Mouse (Mus musculus) hindbrain, postnatal 0 days (tissue): ENCODE results near the gene Wdr75. TPM values are rescaled to one million over a fixed set of nuclear protein-coding genes. Genes with fewer than 3 reads are reported as not detected.

Experiments
- ATAC-seq: fragments of 200-750 bp; cut with Nextera tagmentation; 2 replicates; pipeline ENCODE4 v1.8.0; 2017; ENCODE audit warnings: mild to moderate bottlenecking, moderate TSS enrichment, moderate library complexity
- DNase-seq: peaks from one replicate; pipeline ENCODE4 v3.0.0-alpha.2; 2015; ENCODE audit warnings: low spot score
- H3K27ac ChIP-seq: fragments of 300-500 bp; sonication (generic); 2 replicates; pipeline ENCODE4 v1.5.1; 2014; ENCODE audit warnings: mild to moderate bottlenecking
- H3K27me3 ChIP-seq: fragments of 300-500 bp; sonication (generic); 2 replicates; pipeline ENCODE4 v1.6.1; 2014; ENCODE audit warnings: low read length, mixed read lengths; ENCODE audit not compliant: insufficient read depth
- H3K36me3 ChIP-seq: fragments of 300-500 bp; sonication (generic); 2 replicates; pipeline ENCODE4 v1.6.1; 2014; ENCODE audit warnings: low read length, mixed read lengths; ENCODE audit not compliant: insufficient read depth
- H3K4me1 ChIP-seq: fragments of 300-500 bp; sonication (generic); 2 replicates; pipeline ENCODE4 v1.6.1; 2014; ENCODE audit warnings: antibody characterized with exemption, low read length, mixed read lengths; ENCODE audit not compliant: insufficient read depth
- H3K4me2 ChIP-seq: fragments of 300-500 bp; sonication (generic); 2 replicates; pipeline ENCODE4 v1.6.1; 2014; ENCODE audit warnings: low read depth, mild to moderate bottlenecking, low read length, moderate library complexity, mixed read lengths
- H3K4me3 ChIP-seq: fragments of 300-500 bp; sonication (generic); 2 replicates; pipeline ENCODE4 v1.5.1; 2014; ENCODE audit warnings: low read length
- H3K9ac ChIP-seq: fragments of 300-500 bp; sonication (generic); replicated peaks from 2 replicates; pipeline ENCODE4 v1.6.1; 2014; ENCODE audit warnings: mild to moderate bottlenecking, low read length, moderate library complexity, mixed read lengths
- H3K9me3 ChIP-seq: fragments of 300-500 bp; sonication (generic); 2 replicates; pipeline ENCODE4 v1.6.1; 2016; ENCODE audit warnings: low read length, mixed read lengths
- CTCF ChIP-seq: IDR thresholded peaks from 2 replicates; pipeline ENCODE4 v1.5.1; 2016; ENCODE audit warnings: antibody characterized with exemption, control low read depth, low read depth
- WGBS: fragments of 180-500 bp; shearing (Covaris S2); extraction: QIAGEN DNeasy Blood & Tissue Kit; methylation state at CpG from one replicate; pipeline ENCODE4 v1.1.7; 2014; 5-methylcytosine and 5-hydroxymethylcytosine counted together
- polyA plus RNA-seq: library from polyadenylated mRNA; unstranded; fragments of >200 nt; fragmentation: Nextera tagmentation; extraction: Ambion mirVana; gene quantifications from 2 replicates; pipeline ENCODE4 v1.2.1, GENCODE M21; 2015
- total RNA-seq: library from RNA; depleted of rRNA; stranded (reverse); fragments of >200 nt; gene quantifications from 2 replicates; pipeline ENCODE4 v1.2.3, GENCODE M21; 2014; rRNA removed

The Wdr75 gene
- total and polyA plus RNA-seq, 2 experiments from 2014 or later, result 41.3 to 336 TPM

DNA sequence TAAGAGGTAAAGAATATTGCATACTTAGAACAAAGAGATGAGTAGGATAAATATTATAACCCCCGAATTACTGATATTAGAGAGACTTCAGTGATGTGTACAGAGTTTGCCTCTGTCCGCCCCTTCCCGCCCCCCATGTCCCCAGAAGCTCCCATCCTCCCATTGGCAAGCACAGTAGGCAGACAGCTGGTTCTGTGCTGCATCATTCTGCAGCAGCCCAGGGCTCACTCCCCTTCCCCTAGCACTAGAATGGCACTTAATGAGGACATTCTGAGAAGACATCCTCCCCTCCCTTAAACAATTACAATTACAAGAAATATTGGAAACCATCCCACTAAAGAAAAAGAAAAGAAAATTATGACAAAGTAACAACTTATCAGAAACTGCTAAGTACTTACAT is 68.7 kb downstream of the Wdr75 start:
- no peak for ATAC-seq
- no peak for TF ChIP-seq CTCF
- no peak overlapping the region for H3K9ac ChIP-seq
- no peak for DNase-seq
- no peak overlapping the region for H3K27ac ChIP-seq
- H3K27me3 ChIP-seq, result no peaks in the 10 kb centered on the region
- no peaks in the 10 kb centered on the region for H3K4me1 ChIP-seq
- no peaks in the 10 kb centered on the region for H3K36me3 ChIP-seq
- no peak overlapping the region for H3K4me2 ChIP-seq
- H3K4me3 ChIP-seq, result no peak overlapping the region
- no peaks in the 10 kb centered on the region for H3K9me3 ChIP-seq
- 95% methylated on average over 3 of the region's 3 CpGs for whole genome bisulfite sequencing

GRCm38 (mm10) chr1:45864564-45865014 is 69.6 kb downstream of the Wdr75 start:
- H3K4me3 ChIP-seq, result no peak overlapping the region
- no peak for TF ChIP-seq CTCF
- WGBS, result 62% methylated on average over 4 of the region's 4 CpGs
- H3K9me3 ChIP-seq, result no peaks in the 10 kb centered on the region
- DNase-seq (no peak), ATAC-seq (no peak)
- H3K27me3 ChIP-seq, result no peaks in the 10 kb centered on the region
- H3K36me3 ChIP-seq, result no peaks in the 10 kb centered on the region
- no peak overlapping the region for H3K9ac ChIP-seq
- H3K27ac ChIP-seq, result no peak overlapping the region
- H3K4me1 ChIP-seq, result no peaks in the 10 kb centered on the region
- H3K4me2 ChIP-seq, result no peak overlapping the region

DNA sequence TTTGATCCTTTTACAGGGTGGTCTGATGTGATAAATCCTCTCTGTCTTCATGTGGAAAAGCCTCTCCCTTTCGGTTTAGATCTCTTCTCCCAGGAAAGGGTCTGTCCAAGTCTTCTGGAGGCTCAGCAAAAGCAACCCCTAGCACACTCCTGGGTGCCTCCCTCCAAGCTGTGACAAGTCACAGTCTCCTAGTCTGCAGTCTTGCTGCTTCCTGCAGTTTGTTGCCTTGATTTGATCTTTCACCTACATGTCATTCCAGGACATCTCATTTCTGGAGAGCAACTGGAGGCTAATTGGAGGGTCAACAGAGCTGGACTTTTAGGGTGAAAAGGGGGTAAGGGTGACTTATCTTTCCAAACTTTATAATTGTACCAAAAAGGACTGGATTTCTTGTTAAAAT is 70.3 kb downstream of the Wdr75 start:
- WGBS, result 55% methylated on average over 1 of the region's 1 CpGs
- no peak for DNase-seq
- Histone ChIP-seq H3K4me1 (no peaks in the 10 kb centered on the region), H3K27me3 (no peaks in the 10 kb centered on the region), H3K27ac (no peak overlapping the region), H3K9me3 (no peaks in the 10 kb centered on the region), H3K4me2 (no peak overlapping the region), H3K9ac (no peak overlapping the region), H3K4me3 (no peak overlapping the region), H3K36me3 (no peaks in the 10 kb centered on the region)
- TF ChIP-seq CTCF, result no peak
- ATAC-seq, result no peak

DNA sequence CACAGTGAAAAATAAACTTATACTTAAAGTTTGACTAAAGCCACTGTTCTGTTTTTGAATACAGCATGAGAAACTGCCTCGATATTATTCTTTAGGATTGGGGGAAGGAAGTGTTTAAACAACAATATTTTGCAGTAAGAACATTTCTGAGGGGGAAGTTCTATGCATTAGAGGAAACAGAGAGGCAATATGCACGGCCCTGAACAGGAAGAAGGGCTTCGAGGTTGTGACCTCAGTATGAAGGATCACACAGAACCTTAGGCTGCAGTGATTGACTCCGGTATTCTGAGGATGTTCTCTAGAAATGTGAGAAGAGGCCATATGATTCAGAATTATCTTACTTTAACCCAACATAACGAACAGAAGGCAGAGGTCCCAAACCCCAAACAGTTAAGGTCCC is 70.8 kb downstream of the Wdr75 start:
- ATAC-seq (no peak), DNase-seq (no peak)
- Histone ChIP-seq H3K4me1 (no peaks in the 10 kb centered on the region), H3K4me3 (no peak overlapping the region), H3K27me3 (no peaks in the 10 kb centered on the region), H3K27ac (no peak overlapping the region), H3K9ac (no peak overlapping the region), H3K4me2 (no peak overlapping the region), H3K36me3 (no peaks in the 10 kb centered on the region), H3K9me3 (no peaks in the 10 kb centered on the region)
- TF ChIP-seq CTCF, result no peak
- WGBS, result 79% methylated on average over 5 of the region's 5 CpGs

DNA sequence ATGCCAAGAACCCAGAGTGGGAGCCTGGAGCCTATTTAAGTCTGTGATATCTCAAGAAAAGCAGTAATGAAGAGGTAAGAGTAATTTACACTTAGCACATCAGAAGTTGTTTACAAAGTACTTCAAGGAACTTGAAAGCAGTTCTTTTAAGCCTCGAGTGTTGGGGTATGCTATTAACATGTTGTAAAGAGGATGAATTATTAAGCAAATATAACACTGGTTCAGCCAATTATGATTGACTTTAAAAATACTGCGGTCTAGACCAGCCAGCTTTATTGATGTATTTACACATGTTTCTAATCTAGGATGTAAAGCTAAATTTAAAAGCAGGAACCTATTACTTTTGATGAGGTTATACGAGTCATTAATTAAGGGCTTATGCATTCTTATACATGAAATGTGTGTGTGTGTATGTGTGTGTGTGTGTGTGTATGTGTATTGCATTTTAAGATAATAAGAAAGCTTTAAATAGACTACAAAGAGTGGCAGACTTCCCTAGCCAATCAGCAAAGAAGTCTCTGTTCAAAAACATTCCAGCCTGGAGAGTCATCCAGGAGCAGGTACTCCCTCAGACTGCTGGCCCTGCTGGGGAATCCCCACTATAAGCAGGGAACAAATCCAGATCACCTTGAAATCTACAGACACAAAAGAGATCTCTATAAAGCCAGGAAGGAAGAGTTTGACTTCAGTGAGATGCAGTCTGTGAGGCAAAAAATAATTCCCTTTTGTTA is 71.5 kb downstream of the Wdr75 start:
- WGBS, result 77% methylated on average over 3 of the region's 3 CpGs
- no peak for DNase-seq
- Histone ChIP-seq H3K4me3 (no peak overlapping the region), H3K27me3 (no peaks in the 10 kb centered on the region), H3K4me2 (no peak overlapping the region), H3K27ac (no peak overlapping the region), H3K9ac (no peak overlapping the region), H3K4me1 (no peaks in the 10 kb centered on the region), H3K36me3 (no peaks in the 10 kb centered on the region), H3K9me3 (no peaks in the 10 kb centered on the region)
- ATAC-seq, result no peak
- no peak for TF ChIP-seq CTCF

DNA sequence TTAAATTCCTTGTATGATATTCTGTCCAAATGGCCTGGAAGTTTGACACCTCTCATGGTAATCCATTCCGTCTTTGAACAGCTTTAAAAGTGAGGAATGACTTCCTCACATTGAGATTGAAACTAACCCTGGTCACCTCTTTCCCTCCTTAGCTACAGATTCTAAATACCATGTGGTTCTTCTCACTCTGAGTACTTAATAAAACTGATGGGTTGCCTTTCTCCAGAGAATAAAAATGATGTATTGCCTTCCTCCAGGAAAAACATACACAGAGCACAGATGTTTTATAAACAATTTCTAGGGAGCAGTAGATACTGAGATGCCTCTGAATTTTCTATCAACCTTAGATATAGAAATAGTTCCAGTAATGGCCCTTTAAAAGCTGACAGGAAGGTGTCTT is 73.1 kb downstream of the Wdr75 start:
- H3K9me3 ChIP-seq, result no peaks in the 10 kb centered on the region
- WGBS, result 84% methylated on average over 1 of the region's 1 CpGs
- H3K27ac ChIP-seq, result no peak overlapping the region
- no peak for DNase-seq
- no peak overlapping the region for H3K4me3 ChIP-seq
- no peak overlapping the region for H3K4me2 ChIP-seq
- ATAC-seq, result no peak
- H3K27me3 ChIP-seq, result no peaks in the 10 kb centered on the region
- no peaks in the 10 kb centered on the region for H3K36me3 ChIP-seq
- TF ChIP-seq CTCF, result no peak
- H3K9ac ChIP-seq, result no peak overlapping the region
- H3K4me1 ChIP-seq, result no peaks in the 10 kb centered on the region

DNA sequence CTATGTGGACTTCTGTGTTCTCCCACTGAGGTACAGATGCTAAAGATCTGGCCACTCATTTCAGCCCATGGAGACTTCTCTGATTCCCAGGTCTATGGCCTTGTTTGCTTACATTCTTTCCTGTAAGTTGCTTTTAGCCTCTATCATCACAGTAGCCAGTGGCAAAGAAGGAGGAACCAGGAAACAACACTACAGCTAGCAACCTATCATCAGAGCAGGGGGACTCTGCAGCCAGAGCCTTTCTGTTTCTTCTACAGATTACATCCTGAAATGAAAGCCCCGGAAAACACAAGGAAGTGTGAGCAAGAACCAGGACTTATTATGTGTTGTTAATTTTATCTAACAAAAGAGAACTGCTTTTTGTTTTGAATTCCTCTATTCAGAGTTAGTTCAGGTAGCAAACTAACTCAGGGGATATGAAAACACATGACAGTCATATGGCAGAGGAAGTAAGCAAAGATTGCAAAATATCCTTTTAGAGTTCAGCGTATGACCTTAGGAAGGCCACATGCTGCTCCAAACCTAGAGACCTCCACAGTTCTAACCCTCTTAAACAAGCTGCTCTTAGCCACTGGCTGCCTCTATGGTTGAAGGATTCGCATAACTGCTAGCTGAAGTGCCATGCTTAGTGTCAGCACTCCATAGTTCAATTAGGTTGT is 73.6 kb downstream of the Wdr75 start:
- Histone ChIP-seq H3K4me3 (no peak overlapping the region), H3K36me3 (no peaks in the 10 kb centered on the region), H3K4me2 (no peak overlapping the region), H3K4me1 (no peaks in the 10 kb centered on the region), H3K27me3 (no peaks in the 10 kb centered on the region), H3K9me3 (no peaks in the 10 kb centered on the region), H3K9ac (no peak overlapping the region), H3K27ac (no peak overlapping the region)
- TF ChIP-seq CTCF, result no peak
- DNase-seq, result no peak
- ATAC-seq, result no peak
- WGBS, result 84% methylated on average over 3 of the region's 3 CpGs

Other genes with a start within 250 kb of the Wdr75 start
- gene Gm5269, start 95.1 kb downstream of the Wdr75 start, total RNA-seq, result not detected in 2 replicates
- not detected in 2 replicates for gene Gm5269, start 95.1 kb downstream of the Wdr75 start, polyA plus RNA-seq
- 14.4 and 15.7 TPM in 2 replicates for gene Slc40a1, start 131.4 kb downstream of the Wdr75 start, total RNA-seq
- gene Slc40a1, start 131.4 kb downstream of the Wdr75 start, polyA plus RNA-seq, result 26.6 and 30.1 TPM in 2 replicates